Mouse (Mus musculus) kidney, embryonic 16.5 days (tissue): ENCODE data around the gene Asl. TPM values are rescaled to one million over a fixed set of nuclear protein-coding genes. Genes with fewer than 3 reads are reported as not detected.
"Not testable (repeated sequence)": the region's sequence is repeated elsewhere in the genome, so short reads cannot be mapped to it uniquely, and the experiment has no call there.

Source experiments
- ATAC-seq: fragments of 200-750 bp; cut with Nextera tagmentation; 2 replicates; pipeline ENCODE4 v1.8.0; 2017; ENCODE audit warnings: moderate TSS enrichment; ENCODE audit not compliant: low FRiP score, low TSS enrichment
- H3K27ac ChIP-seq: fragments of 300-500 bp; sonication (generic); 2 replicates; pipeline ENCODE4 v1.5.1; 2014; ENCODE audit warnings: low read length
- H3K27me3 ChIP-seq: fragments of 300-500 bp; sonication (generic); 2 replicates; pipeline ENCODE4 v1.6.1; 2014; ENCODE audit warnings: low read length, control low read depth, mixed read lengths; ENCODE audit not compliant: insufficient read depth
- H3K36me3 ChIP-seq: fragments of 300-500 bp; sonication (generic); 2 replicates; pipeline ENCODE4 v1.6.1; 2014; ENCODE audit warnings: low read length, control low read depth, mixed read lengths; ENCODE audit not compliant: insufficient read depth
- H3K4me1 ChIP-seq: fragments of 300-500 bp; sonication (generic); 2 replicates; pipeline ENCODE4 v1.6.1; 2014; ENCODE audit warnings: low read length, control low read depth, mixed read lengths; ENCODE audit not compliant: insufficient read depth
- H3K4me2 ChIP-seq: fragments of 300-500 bp; sonication (generic); replicated peaks from 2 replicates; pipeline ENCODE4 v1.6.1; 2014; ENCODE audit warnings: low read depth, low read length
- H3K4me3 ChIP-seq: fragments of 300-500 bp; sonication (generic); 2 replicates; pipeline ENCODE4 v1.5.1; 2014; ENCODE audit warnings: mild to moderate bottlenecking, low read length
- H3K9ac ChIP-seq: fragments of 300-500 bp; sonication (generic); replicated peaks from 2 replicates; pipeline ENCODE4 v1.6.1; 2014; ENCODE audit warnings: low read length
- H3K9me3 ChIP-seq: fragments of 300-500 bp; sonication (generic); 2 replicates; pipeline ENCODE4 v1.6.1; 2016; ENCODE audit warnings: low read length, control low read depth
- WGBS: fragments of 180-500 bp; shearing (Covaris S2); extraction: QIAGEN DNeasy Blood & Tissue Kit; methylation state at CpG from one replicate; pipeline ENCODE4 v1.1.7; 2014; 5-methylcytosine and 5-hydroxymethylcytosine counted together
- polyA plus RNA-seq: library from polyadenylated mRNA; unstranded; fragments of >200 nt; fragmentation: Nextera tagmentation; extraction: Ambion mirVana; gene quantifications from 2 replicates; pipeline ENCODE4 v1.2.1, GENCODE M21; 2015

Asl gene
- polyA plus RNA-seq, 1 experiment from 2014 or later: 73.9 TPM

DNA sequence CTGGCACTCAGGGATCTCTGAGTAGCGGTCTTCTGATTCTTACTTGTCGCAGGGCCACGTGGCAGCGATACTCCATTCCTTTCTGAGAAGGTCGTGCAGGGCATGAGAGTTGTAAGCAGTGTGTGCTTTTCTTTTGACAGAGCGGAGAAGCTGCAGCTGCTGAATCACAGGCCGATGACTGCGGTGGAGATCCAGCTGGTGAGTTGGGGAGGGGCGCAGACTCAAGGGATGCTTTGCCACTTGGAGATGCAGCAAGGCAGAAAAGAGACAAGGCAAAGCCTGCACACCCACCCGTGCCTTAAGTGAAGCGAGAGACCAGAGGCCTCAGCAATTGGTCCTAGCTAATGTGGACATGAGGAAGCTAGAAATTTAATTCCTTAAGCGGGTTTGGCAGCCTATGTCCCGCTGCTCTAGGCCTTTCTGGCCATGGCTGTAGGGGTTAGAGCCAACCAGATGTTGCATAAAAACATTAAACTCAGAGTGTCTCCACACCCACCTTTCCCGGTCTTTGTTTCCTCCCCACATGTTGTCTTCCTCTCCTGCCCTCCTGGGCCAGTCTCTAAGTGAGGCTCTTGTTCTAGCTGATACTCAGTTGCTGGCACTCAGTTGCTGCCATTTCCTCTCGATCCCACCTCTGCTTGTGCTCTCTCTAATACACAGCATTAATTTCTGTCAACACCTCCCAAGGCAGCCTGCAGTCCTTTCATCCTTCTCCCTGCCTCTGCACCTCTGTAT is 19.9 kb upstream of the Asl start:
- Histone ChIP-seq H3K4me3 (no peak overlapping the region), H3K27ac (peak overlapping the region; percentile 39; the same call in 1 of the 2 replicates), H3K4me2 (no peak overlapping the region), H3K9me3 (no peaks in the 10 kb centered on the region), H3K36me3 (peaks cover 19% of the 10 kb centered on the region), H3K9ac (no peak overlapping the region; the same call in 1 of the 2 replicates), H3K4me1 (no peaks in the 10 kb centered on the region; the same call in 1 of the 2 replicates), H3K27me3 (no peaks in the 10 kb centered on the region)
- ATAC-seq: peak; percentile 39; the same call in 1 of the 2 replicates
- WGBS: 66% methylated on average over 15 of the region's 15 CpGs

DNA sequence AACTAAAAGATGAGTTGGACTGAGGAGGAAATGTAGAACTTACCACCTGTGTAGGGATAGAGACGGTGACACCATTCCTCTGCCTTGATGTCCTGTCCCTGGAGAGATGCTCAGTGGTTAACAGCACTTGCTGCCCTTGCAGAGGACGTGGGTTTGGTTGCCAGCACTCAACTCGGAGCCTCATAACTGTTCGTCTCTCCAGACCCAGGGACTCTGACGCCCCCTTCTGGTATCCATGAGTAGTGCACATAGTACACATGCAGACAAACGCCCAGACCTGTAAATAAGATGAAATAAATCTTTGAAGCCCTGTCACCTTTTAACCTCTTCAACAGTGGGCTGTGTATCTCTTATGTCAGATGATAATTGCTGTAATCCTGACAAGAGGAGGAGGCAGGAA is 18.0 kb upstream of the Asl start:
- Histone ChIP-seq H3K36me3 (peaks cover 29% of the 10 kb centered on the region), H3K27ac (no peak overlapping the region), H3K27me3 (no peaks in the 10 kb centered on the region), H3K9ac (no peak overlapping the region), H3K9me3 (no peaks in the 10 kb centered on the region), H3K4me3 (no peak overlapping the region), H3K4me1 (no peaks in the 10 kb centered on the region; the same call in 1 of the 2 replicates), H3K4me2 (no peak overlapping the region)
- 85% methylated on average over 6 of the region's 6 CpGs for WGBS
- ATAC-seq: no peak

DNA sequence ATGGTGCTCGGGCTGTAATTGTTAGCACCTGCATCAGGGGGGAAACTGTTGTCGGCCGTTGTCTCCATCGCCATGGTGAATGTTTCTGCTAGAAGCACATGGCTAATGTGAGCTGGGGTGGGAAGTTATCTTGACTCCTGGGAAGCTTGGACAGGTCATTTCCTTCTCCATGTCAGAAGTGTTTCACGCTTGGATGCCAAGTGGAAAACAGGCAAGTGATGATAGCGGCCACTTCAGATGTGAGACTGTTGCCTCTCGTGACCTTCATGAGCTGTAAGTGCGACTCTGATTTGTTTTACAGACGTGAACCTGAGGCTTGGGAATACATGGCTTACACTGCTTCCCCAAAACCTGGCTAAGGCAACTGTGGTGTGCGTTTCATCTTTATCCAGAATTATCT is 17.5 kb upstream of the Asl start:
- peaks cover 32% of the 10 kb centered on the region for H3K36me3 ChIP-seq

DNA sequence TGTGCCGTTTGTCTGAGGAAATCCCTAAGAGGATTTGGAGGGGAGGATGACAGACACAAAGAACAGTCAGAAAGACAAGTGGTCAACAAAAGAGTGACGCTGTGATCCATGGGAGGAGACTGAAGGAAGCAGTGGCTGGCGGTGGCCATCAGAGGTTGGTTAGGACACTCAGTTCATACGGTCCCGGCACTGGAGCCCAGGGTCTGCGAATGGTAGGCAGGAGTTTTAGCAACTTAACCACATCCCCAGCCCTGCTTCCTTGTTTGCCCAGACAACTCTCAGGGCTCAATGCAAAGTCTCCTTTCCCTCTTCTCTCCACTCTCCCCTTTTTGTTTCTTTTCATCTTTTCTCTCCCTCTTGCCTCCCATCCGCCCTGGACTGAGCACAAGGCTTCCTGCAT is 17.1 kb upstream of the Asl start:
- no peaks in the 10 kb centered on the region for H3K27me3 ChIP-seq
- peaks cover 35% of the 10 kb centered on the region for H3K36me3 ChIP-seq
- no peak overlapping the region for H3K27ac ChIP-seq
- no peak overlapping the region for H3K4me3 ChIP-seq
- no peak overlapping the region for H3K9ac ChIP-seq
- 87% methylated on average over 7 of the region's 7 CpGs for WGBS
- no peak overlapping the region for H3K4me2 ChIP-seq
- ATAC-seq: no peak
- H3K4me1 ChIP-seq: no peaks in the 10 kb centered on the region; the same call in 1 of the 2 replicates
- H3K9me3 ChIP-seq: no peaks in the 10 kb centered on the region

More for the DNA sequence above, 17.5 kb upstream of the Asl start:
- WGBS: 80% methylated on average over 10 of the region's 10 CpGs
- H3K9me3 ChIP-seq: no peaks in the 10 kb centered on the region
- no peak overlapping the region for H3K9ac ChIP-seq
- no peak for ATAC-seq
- H3K27me3 ChIP-seq: no peaks in the 10 kb centered on the region
- no peak overlapping the region for H3K27ac ChIP-seq
- no peaks in the 10 kb centered on the region; the same call in 1 of the 2 replicates for H3K4me1 ChIP-seq
- H3K4me3 ChIP-seq: no peak overlapping the region
- no peak overlapping the region for H3K4me2 ChIP-seq

DNA sequence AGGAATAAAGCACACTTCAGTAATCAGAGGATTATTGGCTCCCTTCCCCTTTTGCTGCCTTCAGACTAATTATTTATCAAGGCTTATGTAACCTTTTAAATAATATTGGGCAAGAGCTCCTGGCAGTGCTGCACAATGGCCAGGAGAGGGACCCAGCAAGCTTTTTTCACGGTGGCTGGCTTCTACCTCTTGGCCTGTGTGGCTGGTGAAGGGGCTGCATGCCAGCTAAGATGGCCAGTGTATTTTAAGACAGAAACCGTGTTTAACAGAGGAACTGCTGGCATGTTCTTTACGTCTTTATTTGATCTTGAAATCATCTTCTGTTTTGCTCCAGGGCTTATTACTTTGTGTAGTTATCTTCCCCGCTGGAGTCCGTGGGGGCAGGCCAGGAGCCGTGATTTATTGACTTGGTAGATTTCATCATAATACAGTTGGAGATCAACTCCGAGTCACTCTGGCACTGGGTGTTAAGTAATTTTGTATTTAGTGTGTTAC is 15.2 kb upstream of the Asl start:
- peaks cover 40% of the 10 kb centered on the region for H3K36me3 ChIP-seq

DNA sequence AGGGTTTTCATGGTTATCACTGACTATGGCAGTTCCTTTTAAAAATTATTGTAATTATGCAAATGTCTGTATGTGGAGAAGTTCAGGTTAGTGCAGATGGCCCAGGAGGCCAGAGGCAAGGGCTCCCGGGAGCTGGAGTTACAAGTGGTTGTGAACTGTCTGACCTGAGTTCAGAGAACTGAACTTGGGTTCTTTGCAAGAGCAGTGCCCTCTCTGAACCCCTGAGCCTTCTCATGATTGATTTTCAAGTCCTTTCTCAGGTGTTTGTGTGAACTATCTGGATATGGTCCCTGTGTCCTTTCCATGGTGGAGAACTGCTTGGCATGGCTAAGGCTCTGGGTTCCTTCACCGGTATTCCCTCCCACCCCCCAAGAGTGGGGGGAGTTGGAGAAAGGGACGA is 14.7 kb upstream of the Asl start:
- no peak for ATAC-seq
- H3K9me3 ChIP-seq: no peaks in the 10 kb centered on the region
- no peak overlapping the region for H3K4me3 ChIP-seq
- 89% methylated on average over 3 of the region's 3 CpGs for WGBS
- no peaks in the 10 kb centered on the region for H3K27me3 ChIP-seq
- peaks cover 40% of the 10 kb centered on the region for H3K36me3 ChIP-seq
- no peak overlapping the region for H3K4me2 ChIP-seq
- no peak overlapping the region for H3K27ac ChIP-seq
- H3K4me1 ChIP-seq: no peaks in the 10 kb centered on the region; the same call in 1 of the 2 replicates
- no peak overlapping the region for H3K9ac ChIP-seq

More for the DNA sequence above, 15.2 kb upstream of the Asl start:
- WGBS: 59% methylated on average over 7 of the region's 7 CpGs
- no peaks in the 10 kb centered on the region for H3K9me3 ChIP-seq
- no peak overlapping the region for H3K4me2 ChIP-seq
- no peaks in the 10 kb centered on the region for H3K27me3 ChIP-seq
- no peak overlapping the region for H3K27ac ChIP-seq
- H3K4me3 ChIP-seq: no peak overlapping the region
- no peaks in the 10 kb centered on the region; the same call in 1 of the 2 replicates for H3K4me1 ChIP-seq
- ATAC-seq: no peak
- no peak overlapping the region for H3K9ac ChIP-seq

DNA sequence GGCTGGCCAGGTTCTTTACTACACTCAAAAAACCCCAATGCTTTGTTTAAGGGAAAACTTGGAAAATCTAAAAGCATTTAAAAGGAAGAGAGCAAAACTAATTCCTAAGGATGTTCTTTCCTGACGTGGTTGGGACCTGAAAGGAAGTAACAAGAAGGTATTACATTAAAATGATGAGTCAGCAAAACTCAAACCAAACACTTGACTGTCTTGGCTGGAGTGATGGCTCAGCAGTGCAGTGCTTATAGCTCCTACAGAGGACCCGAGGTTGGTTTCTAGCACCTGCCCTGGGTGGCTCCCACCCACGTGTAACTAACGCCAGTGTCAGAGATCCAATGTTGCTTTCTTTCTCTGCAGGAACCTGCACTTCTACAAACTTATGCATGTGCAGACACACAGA is 12.2 kb upstream of the Asl start:
- peaks cover 31% of the 10 kb centered on the region for H3K36me3 ChIP-seq
- no peak overlapping the region for H3K4me3 ChIP-seq
- no peaks in the 10 kb centered on the region for H3K27me3 ChIP-seq
- no peak overlapping the region for H3K4me2 ChIP-seq
- H3K27ac ChIP-seq: no peak overlapping the region
- H3K9me3 ChIP-seq: no peaks in the 10 kb centered on the region
- H3K4me1 ChIP-seq: no peaks in the 10 kb centered on the region
- no peak overlapping the region for H3K9ac ChIP-seq
- WGBS: 85% methylated on average over 4 of the region's 4 CpGs
- ATAC-seq: no peak

DNA sequence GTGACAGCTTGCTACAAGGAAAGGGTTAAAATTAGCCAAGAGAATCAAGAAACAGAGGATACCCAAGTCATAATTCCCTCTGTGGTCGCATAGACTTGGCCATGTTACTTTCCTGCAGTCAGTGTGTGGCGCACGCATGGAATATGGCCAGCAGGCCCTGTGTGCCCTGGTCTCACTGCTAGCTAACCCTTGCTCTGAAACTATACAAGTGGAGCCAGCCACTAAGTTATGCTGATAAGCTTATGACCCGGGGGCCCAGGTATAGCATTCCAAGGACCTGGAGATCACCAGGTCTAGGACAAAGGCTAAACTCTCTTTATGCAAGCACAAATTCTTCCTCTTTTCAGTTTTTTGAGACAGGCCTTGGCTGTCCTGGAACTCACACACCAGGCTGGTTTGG is 11.8 kb upstream of the Asl start:
- ATAC-seq: no peak
- H3K36me3 ChIP-seq: peaks cover 27% of the 10 kb centered on the region
- no peak overlapping the region for H3K27ac ChIP-seq
- H3K9me3 ChIP-seq: no peaks in the 10 kb centered on the region
- H3K9ac ChIP-seq: no peak overlapping the region
- H3K27me3 ChIP-seq: no peaks in the 10 kb centered on the region
- H3K4me2 ChIP-seq: no peak overlapping the region
- no peaks in the 10 kb centered on the region for H3K4me1 ChIP-seq
- no peak overlapping the region for H3K4me3 ChIP-seq
- WGBS: 94% methylated on average over 4 of the region's 4 CpGs

DNA sequence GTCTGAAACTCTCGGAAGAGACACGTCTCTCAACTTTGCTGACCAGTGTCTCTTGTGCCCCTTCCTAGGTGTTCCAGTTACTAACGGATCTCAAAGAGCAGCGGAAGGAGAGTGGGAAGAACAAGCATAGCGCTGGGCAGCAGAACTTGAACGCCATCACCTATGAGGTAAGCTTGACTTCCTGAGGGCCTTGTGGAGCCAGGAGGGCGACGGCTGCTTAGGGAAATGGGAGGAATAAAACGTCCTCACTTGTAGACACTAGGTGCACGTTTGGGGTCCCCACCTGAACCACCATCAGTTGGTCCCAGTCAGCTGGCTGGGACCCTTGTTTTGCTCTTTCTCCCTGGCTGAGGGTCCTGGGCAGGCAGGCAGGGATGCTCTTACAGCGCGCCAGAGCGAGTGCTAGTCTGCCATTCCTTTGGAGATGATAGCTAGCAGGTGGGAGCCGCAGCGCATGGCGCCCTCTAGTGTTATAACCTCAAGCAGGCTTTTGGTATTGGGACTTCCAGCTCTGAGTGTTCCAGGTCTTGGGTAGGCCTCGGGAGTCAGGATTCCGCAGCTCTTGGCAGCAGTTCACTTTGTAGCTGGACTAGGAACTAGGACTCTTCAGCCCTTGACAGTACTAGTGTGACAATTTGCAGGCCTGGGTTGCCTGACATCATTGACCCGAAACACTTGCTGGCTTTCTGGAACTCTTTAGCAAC is 8.9 kb upstream of the Asl start:
- Histone ChIP-seq H3K4me1 (no peaks in the 10 kb centered on the region), H3K4me3 (no peak overlapping the region), H3K9me3 (no peaks in the 10 kb centered on the region), H3K27ac (no peak overlapping the region), H3K27me3 (no peaks in the 10 kb centered on the region), H3K36me3 (peaks cover 24% of the 10 kb centered on the region), H3K4me2 (no peak overlapping the region), H3K9ac (no peak overlapping the region)
- ATAC-seq: peak; percentile 39; the same call in 1 of the 2 replicates
- WGBS: 70% methylated on average over 19 of the region's 19 CpGs

DNA sequence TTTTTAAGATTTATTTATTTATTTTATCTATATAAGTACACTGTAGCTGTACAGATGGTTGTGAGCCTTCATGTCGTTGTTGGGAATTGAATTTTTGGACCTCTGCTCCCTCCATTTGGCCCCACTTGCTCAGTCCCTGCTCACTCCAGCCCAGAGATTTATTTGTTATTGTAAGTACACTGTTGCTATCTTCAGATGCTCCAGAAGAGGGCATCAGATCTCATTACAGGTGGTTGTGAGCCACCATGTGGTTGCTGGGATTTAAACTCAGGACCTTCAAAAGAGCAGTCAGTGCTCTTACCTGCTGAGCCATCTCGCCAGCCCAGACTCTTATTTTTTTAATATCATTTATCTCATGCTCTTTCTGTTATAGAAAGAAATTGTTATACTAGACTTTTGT is 7.3 kb upstream of the Asl start:
- H3K36me3 ChIP-seq: peaks cover 12% of the 10 kb centered on the region
- not testable (repeated sequence) for H3K9ac ChIP-seq, ATAC-seq, H3K27me3 ChIP-seq, H3K9me3 ChIP-seq, H3K27ac ChIP-seq, H3K4me2 ChIP-seq, H3K4me1 ChIP-seq, H3K4me3 ChIP-seq
- WGBS: 73% methylated on average over 2 of the region's 2 CpGs
